Mouse (Mus musculus) adrenal gland, adult 18-20 months (tissue): ENCODE measurements around the gene Tbc1d9. TPM values are rescaled to one million over a fixed set of nuclear protein-coding genes. Genes with fewer than 3 reads are reported as not detected.

Experiments used
- DNase-seq, 2 experiments: peaks; one replicate each; pipeline ENCODE4 v3.0.0; 2021 to 2022; ENCODE audit warnings: low spot score in 2 of 2
- long read RNA-seq, 2 experiments: library from polyadenylated mRNA; stranded (forward); transcript quantifications; one replicate each; pipeline ENCODE4 v2.0.0; 2021
- total RNA-seq, 2 experiments: library from RNA; stranded (reverse); gene quantifications; 1 replicate in 1 of 2; 2 replicates in 1 of 2; pipeline ENCODE4 v1.2.3; 2021

Gene Tbc1d9
- 10 to 100 TPM in 1 of 2 experiments, 1 to 10 TPM in 1; 8.1 to 10.9 TPM for total RNA-seq
- long read RNA-seq, experiment 1: 0 reads
- long read RNA-seq, experiment 2: 0 reads

DNA sequence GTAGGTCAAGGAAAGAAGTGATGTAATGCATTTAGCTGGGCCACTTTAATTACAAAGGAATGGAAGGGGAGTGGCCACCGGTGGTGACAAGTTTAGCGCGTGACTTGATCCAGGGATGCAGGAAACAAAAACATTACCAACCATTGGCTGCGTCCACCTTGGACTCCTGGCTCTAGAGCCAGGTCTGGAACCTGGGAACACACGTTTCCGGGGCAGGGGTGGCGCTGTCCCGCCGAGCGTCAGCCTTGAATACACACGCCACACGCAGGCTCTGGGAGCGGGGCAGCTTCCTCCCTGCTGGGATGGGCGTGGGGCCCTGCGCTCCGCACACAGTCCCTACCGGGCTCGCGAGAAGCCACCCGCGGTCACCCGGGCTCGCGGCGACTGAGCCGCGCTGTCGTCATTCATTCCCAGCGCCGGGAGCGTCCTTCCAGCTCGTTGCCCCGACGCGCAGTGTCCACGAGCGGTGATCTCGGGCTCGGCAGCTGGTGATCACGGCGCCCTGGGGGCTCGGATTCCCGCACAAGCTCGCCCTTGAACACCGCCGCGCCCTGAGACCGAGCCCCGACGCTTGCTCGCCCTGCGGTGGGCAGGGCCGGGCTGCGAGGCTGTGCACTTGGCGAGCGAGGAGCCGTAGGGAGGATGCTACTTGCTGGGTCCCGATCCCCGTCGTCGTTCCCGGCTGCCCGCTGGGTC is at the start of gene Tbc1d9:
Gene Tbc1d9 (plus strand): TSS at position 118 of the 696 bp plus-strand sequence.
- DNase-seq: peak; percentile 57 to 59

DNA sequence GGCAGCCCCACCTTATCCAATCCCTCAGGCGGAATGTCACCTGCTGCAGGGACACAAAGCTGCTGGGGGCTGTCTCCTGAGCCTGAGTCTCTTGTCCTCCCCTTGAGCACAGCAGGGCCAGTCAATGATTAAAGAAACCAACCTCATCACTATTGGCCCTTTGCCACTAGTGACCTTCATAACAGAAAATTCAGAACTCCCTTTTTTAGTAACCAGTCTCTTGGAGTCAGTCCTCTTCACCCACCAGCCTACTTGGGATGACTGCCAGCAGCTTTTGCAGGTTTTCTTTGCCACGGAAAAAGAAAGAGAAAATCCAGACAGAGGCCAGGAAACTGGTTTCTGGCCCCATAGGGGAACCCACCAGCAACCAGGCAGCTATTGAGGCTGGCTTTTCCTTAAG is 30.1 kb upstream of the Tbc1d9 start:
- no peak for DNase-seq

DNA sequence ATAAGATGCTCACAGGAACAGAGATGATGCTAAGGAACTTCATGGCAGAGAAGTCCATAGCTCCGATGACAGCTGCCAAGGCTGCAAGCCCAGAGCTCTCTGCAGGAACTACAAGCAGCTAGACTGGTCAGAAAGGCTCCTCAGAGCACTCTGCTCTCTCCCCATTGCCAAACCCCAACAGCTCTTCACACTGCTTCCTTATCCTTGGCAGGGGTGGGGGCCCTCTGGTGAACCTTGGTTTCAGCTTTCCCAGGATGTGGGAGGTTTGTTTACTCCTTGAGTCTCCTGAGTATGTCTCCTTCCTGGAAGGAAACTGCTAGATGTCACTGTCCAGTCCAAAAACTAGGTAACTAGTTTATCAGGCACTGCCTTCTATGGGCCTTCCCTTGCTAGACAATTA is 25.1 kb upstream of the Tbc1d9 start:
- DNase-seq: no peak

DNA sequence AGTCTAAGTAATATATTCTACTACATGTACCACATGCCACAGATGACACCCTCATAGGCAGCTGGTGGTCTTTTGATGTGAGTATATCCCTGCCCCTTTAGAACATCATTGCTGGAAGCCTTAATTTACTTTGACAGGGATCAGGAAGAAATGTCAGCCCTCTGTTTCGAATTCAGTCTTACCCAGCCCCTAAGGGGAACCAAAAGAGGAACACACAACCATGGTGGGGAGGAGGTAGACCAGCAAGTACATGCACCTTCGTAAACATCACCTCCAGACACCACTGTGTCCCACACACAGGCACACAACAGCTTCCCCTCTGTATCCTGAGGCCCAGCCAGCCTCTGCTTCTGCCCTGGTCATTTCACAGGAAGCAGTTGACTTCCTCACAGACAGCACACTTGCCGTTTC is 24.4 kb upstream of the Tbc1d9 start:
- DNase-seq: no peak

DNA sequence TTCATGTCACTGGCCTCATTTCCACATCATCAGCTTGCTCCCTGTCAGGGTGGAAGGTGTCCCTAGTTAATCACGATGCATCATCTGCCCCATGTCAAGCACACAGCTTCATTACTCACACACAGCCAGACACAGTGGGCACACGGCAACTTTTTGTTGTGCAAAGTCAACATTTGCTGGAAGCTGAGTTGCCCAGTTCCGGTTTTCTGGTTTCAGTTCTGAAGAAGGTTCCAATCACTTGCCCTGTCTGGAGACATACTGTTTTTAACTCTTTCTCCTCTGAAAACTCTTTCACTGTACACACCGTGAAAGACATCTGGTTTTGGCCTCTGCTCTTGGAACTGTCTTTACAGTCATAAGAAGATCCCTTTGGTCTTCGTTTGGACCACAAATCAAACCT is 23.8 kb upstream of the Tbc1d9 start:
- DNase-seq: no peak

DNA sequence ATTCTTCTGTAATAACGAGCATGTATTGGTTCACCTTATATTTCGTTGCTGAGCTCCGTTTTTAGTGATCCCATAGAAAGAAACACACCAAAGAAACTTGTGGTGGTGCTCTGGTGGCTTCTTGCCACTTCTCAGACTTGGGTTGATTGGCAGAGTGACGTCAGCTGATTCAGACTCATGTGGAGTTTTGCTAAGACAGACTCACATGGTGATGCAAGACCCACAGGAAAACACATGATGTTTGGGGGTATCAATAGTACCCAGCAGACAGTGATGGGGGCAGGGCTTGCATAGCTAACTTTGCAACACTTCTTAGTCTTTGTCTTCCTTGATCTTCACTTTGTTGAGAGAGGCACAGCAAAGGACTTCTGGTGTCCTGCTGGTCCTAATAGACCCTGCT is 20.6 kb upstream of the Tbc1d9 start:
- no peak for DNase-seq

DNA sequence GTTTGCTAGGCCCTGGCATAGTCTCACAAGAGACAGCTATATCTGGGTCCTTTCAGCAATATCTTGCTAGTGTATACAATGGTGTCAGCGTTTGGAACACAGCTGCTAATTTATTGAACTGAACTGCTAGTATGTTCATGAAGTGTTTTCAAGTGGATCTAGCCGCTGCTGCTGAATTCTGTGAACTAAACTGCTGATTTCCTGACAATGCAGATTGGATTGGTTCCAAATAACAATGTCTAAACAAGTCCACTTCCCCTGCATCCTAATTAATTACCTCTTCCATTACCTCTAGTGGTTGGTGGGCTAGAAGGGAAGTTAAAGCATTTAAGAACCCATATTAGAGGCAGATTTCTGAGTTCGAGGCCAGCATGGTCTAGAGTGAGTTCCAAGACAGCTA is 19.7 kb upstream of the Tbc1d9 start:
- no peak for DNase-seq

DNA sequence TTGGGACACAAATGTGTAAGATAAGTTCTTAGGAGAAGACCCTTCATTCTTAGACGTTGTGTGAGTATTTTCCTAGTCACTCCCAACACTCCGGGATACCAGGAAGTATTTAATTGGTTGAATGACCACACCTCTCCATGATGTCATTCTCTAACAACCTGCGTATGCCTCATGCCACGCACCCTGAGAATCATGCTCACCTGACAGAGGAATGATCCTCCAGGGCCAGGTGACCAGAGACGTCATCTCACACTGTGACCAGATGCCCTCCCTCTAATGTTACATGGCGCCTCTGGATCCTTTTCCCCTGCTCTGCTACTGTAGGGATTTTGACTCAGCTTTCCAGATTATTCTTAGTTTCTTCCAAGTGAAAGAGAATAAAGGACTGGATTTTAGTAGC is 16.0 kb upstream of the Tbc1d9 start:
- DNase-seq: no peak

DNA sequence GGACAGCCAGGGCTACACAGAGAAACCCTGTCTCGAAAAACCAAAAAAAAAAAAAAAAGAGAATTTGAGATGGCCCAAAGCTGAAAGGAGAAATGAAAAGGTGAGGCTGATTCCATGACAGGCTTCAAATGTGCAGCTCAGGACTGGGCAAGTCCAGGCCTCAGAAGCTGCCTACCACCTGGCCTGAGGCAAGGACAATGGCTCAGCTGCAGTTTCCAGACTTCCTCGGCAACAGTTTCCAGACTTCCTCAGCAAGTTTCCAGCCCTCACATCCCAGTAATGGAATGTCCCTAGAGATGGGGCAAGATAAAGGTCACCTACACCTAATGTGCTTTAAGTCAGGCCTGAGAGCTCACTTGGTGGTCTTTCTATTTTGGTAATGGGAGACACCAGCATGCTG is 13.1 kb upstream of the Tbc1d9 start:
- DNase-seq: no peak

DNA sequence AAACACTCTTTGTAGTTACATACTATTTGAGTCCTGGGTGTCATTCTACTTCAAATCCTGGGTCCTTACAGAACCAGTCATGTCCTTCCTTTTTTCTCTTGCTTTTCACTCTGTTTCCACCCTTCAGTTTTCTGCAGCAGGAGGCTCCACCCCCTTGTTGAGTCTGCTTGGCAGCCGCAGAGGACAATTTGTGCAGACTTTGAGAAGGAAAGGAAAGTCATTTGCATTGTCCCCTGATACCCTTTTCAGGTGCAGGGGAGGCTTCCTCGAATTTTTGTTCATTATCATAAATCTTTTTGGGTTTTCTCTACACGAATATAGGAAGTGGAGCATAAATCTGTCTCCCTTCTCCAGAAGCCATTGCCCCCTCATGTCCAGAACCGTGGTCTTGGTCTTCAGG is 12.7 kb upstream of the Tbc1d9 start:
- DNase-seq: no peak

DNA sequence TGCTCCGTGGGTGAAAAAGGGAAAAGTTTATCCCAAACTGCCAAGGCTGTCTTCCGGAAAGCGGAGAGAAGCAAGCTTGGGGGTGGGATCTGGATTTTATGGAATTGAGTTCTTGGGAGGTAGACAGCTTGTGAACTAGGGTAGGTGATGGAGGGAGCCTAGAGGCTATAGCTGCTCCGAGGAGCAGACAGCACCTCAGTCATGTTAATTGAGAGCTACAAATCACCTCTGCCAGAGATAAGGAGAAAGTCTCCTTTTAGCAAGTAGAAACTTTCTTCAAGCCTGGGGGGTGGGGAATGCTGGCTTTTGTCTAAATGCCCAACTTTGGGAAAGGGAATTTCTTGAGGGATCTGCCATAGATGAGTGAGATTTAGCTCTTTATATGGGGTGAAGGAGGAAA is 10.0 kb upstream of the Tbc1d9 start:
- DNase-seq: no peak

DNA sequence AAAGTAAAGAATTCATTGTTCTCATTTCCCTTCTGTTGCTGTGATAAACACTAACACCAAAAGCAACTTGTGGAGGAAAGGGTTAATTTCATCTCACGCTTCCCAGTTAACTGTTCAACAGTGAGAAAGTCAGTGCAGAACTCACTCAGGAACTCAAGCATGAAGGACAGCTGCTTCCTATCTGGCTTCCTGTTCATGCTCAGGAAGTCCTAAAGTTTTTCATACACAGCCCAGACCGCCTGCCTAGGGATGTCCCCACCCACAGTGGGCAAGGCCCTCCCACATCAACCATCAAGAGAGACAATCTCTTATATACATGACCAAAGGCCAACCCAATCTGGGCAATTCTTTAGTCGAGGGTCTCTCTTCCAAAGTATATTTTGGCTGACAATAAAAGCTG is 6.2 kb upstream of the Tbc1d9 start:
- no peak for DNase-seq

DNA sequence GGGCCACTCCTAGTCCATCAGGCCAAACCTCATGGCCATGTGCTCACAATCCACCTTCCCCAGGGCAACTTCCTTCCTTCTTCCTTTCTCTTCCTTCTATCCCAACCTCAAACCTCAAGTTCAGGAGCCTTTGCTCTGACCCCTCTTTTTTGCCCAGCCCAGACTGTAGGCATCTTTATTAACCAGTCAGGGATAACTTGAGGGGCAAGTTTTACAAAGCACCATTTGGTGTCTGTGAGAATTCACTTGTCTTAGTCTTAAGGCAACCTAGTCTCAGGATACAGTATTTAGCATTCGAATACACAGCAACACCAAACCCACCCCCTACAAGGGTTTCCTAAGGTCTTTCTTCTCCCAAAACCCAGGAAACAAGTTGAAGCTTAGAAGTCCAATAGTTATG is 5.5 kb upstream of the Tbc1d9 start:
- no peak for DNase-seq

DNA sequence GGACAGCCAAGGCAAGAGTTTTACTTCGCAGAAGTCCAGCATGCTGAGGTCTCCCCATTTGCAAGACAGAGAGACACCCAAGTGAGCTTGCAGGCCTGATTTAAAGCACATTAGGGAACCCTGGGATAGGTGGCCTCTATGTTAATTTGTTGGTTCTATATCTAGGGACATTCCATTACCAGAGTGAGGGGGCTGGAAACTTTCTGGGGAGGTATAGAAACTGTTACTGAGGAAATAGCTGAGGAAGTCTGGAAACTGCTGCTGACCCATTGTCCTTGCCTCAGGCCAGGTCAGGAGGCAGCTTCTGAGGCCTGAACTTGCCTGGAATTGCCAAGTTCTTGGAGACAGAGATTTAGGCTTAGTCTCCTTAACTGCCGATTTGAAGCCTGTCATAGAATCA is 4.5 kb upstream of the Tbc1d9 start:
- no peak for DNase-seq

DNA sequence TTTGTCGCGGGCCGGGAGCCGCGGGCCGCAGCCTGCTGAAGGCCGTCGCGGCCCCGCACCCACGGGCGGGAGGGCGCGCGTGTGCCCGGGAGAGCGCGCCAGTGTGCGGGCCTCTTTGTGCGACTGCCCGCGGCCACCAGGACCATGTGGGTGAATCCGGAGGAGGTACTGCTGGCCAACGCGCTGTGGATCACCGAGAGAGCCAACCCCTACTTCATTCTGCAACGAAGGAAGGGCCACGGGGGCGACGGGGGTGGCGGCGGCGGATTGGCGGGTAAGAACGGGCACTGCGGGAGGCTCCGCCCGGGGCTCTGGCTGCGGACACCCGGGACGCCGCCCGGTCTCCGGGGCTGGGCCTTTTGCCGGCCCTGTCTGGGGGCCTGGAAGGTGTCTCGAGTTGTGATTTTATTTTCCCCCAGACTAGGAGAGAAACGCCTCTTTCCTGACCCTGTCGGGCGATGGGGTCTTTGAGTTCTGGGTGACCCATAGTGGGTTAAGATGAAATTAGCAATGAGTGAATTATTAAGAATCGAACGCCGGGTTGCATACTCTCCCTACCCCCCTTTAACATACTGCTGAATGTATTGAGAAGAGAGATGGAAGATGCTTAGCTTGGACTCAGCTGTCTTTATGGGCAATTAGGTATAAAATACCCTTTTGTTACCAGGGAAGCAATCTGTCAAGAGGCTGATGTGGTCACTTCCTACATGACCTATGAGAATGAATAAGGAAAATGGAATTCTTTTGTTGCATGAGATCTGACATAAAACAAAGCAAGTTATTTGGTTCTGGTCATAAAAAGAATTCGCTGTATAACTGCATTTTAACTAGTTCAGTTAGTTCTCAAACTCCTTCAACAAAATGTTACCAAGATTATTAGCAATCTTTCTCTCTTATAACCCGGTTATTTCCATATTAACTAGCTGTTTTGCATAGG is 1.0 kb downstream of the Tbc1d9 start, which contains the start of gene Gm10645:
Gene Gm10645 (minus strand): TSS at position 240 of the 937 bp plus-strand sequence.
- peak; percentile 61 to 62 for DNase-seq

DNA sequence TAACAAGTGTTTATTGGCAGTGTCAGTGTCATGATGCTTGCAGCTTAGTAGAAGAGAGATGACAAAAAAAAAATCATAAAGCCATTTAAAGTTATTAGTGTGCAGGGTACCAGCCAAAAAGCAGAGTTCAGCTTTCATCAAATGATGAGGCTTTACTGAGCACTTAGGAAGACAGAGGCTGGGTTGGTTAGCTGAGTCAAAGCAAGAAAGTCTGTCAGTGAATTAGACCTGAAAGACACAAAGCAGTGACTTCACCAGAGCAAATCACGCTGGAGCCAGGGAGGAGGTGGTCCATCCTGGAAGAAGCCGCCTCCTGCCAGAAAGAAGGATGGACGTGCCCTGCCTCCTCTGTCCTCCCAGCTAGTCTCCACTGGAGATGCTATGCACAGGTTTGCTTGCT is 2.8 kb downstream of the Tbc1d9 start:
- DNase-seq: no peak

DNA sequence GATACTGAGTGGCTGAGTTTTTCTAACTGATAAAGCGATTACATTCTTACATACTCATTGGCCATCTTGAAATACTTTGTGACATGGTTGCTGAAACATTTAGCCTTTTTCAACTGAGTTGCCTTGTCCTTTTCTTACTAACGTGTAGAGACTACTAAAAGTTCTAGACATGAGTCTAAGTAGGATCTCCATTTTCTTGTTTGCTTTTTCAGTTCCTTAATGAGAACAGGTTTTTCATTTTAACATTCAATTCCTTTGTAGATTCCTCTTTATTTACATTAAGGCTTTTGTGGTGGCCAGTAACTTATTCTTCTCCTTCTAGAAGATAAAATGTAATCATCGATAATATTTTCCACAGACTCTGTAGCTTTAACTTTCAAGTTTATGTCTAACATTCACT is 4.0 kb downstream of the Tbc1d9 start:
- no peak for DNase-seq

DNA sequence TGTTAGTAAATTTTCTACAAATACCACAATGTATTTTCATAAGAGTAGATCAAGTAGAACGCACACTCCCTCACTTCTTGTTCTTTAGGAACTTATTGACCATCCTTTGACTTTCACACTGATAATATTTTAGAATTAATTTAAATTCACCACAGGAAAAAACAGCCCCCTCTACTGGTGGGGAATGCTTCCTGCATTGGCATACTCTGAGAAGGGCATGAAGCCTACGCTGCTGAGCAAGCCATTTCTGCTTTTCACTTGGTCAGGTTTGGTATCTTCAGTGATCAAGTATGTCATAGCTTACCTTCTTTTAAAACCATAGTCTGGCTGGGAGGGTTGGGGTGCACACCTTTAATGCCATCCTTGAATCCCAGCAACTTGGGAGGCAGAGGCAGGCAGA is 4.6 kb downstream of the Tbc1d9 start:
- DNase-seq: peak in 1 of 2 experiments; percentile 27

DNA sequence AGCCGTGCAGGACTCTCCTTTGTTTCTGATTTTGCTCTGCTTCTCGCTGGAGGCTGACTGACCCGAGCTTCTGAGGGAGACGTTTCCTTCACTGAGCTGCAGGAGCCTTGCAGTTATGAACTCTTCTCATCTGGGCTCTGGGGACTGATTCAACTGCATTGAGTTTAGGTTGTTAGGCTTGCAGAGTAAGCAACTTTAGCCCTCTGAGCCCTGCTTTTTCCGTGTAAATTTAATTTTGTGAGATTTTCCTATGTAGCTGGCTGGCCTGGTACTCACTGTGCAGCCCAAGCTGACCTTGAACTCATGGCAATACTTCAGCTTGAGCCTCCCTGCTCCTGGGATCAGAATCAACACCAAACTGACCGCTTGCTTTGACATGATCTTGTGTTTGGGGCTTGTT is 5.7 kb downstream of the Tbc1d9 start:
- no peak for DNase-seq

DNA sequence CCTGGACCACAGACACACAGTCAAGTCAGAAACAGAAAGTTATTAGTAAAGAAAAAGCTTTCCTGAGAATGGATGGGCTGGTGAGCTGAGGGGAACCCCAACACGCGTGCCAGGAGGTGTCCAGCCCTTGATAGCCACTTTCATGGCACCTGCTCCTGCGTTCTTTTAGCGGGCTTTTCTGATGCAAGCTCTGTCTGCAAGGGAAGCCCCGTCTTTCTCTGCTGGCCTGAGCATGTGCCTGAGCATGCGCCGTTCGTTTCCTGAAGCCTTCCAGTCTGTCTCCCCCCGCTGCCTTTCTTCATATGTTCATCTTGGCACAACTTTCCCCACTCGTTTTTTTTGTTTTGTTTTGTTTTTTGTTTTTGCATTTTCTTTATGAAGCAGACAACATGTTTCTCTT is 10.5 kb downstream of the Tbc1d9 start:
- no peak for DNase-seq

DNA sequence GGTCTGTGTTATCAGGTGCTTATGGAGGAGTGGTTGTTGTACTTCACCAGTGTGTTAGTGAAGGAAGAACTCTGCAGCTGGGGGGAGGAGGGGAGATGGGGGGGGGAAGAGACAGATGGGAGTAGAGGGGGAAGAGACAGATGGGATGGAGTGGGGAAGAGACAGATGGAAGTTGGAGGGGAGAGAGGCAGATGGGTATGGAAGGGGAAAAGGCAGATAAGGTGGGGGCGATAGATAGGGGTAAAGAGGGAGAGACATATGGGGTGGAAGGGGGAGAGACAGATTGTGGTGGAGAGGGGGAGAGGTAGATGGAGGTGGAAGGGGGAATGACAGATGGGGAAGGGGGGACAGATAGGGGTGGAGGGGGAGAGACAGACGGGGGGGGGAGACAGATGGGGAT is 11.6 kb downstream of the Tbc1d9 start:
- no peak for DNase-seq
